Mouse (Mus musculus): ENCODE data around the gene Fam129a. TPM values are rescaled to one million over a fixed set of nuclear protein-coding genes. Genes with fewer than 3 reads are reported as not detected.

The Fam129a gene
- total RNA-seq, 2 experiments from 2014 or later: 1.4 to 2.1 TPM

- no peak for DNase-seq (ENCODE audit: extremely low spot score in 1 of 2, low spot score in 2 of 2)
- no peak overlapping the region for H3K27ac ChIP-seq
- no peak for TF ChIP-seq CTCF (IDR thresholded peaks at IDR 0.05)
- H3K4me3 ChIP-seq: no peak overlapping the region
- intact Hi-C loops (cut with DNase I): no loop called here
Observed at GRCm38 (mm10) chr1:151660883-151661282, 89.9 kb downstream of the Fam129a start.

GRCm38 (mm10) chr1:151661684-151662439 lies 90.9 kb downstream of the Fam129a start:
- TF ChIP-seq CTCF (IDR thresholded peaks at IDR 0.05): no peak
- H3K4me3 ChIP-seq: no peak overlapping the region
- no peak overlapping the region for H3K27ac ChIP-seq
- intact Hi-C loops (cut with DNase I): no loop called here
- DNase-seq (ENCODE audit: extremely low spot score in 1 of 2, low spot score in 2 of 2): no peak

GRCm38 (mm10) chr1:151662958-151663357 lies 92.0 kb downstream of the Fam129a start:
- no peak for DNase-seq (ENCODE audit: extremely low spot score in 1 of 2, low spot score in 2 of 2)
- TF ChIP-seq CTCF (IDR thresholded peaks at IDR 0.05): no peak
- Histone ChIP-seq H3K27ac (no peak overlapping the region), H3K4me3 (no peak overlapping the region)
- intact Hi-C loops (cut with DNase I): no loop called here

- no peak for DNase-seq (ENCODE audit: extremely low spot score in 1 of 2, low spot score in 2 of 2)
- intact Hi-C loops (cut with DNase I): no loop called here
- no peak for TF ChIP-seq CTCF (IDR thresholded peaks at IDR 0.05)
- H3K4me3 ChIP-seq: no peak overlapping the region
- H3K27ac ChIP-seq: no peak overlapping the region
Observed at GRCm38 (mm10) chr1:151664384-151664783, 93.4 kb downstream of the Fam129a start.

GRCm38 (mm10) chr1:151664837-151665431 lies 93.9 kb downstream of the Fam129a start:
- Histone ChIP-seq H3K27ac (no peak overlapping the region), H3K4me3 (no peak overlapping the region)
- no peak for DNase-seq (ENCODE audit: extremely low spot score in 1 of 2, low spot score in 2 of 2)
- intact Hi-C loops (cut with DNase I): no loop called here
- TF ChIP-seq CTCF (IDR thresholded peaks at IDR 0.05): no peak

- intact Hi-C loops (cut with DNase I): no loop called here
- H3K27ac ChIP-seq: no peak overlapping the region
- DNase-seq (ENCODE audit: extremely low spot score in 1 of 2, low spot score in 2 of 2): no peak
- H3K4me3 ChIP-seq: no peak overlapping the region
- TF ChIP-seq CTCF (IDR thresholded peaks at IDR 0.05): no peak
Observed at GRCm38 (mm10) chr1:151667351-151668074, 96.5 kb downstream of the Fam129a start.

GRCm38 (mm10) chr1:151670006-151670591 lies 99.1 kb downstream of the Fam129a start:
- no peak for DNase-seq (ENCODE audit: extremely low spot score in 1 of 2, low spot score in 2 of 2)
- intact Hi-C loops (cut with DNase I): no loop called here
- Histone ChIP-seq H3K4me3 (no peak overlapping the region), H3K27ac (no peak overlapping the region)
- no peak for TF ChIP-seq CTCF (IDR thresholded peaks at IDR 0.05)

GRCm38 (mm10) chr1:151675684-151676083 lies 104.7 kb downstream of the Fam129a start:
- Histone ChIP-seq H3K27ac (no peak overlapping the region), H3K4me3 (no peak overlapping the region)
- intact Hi-C loops (cut with DNase I): no loop called here
- TF ChIP-seq CTCF (IDR thresholded peaks at IDR 0.05): no peak
- DNase-seq (ENCODE audit: extremely low spot score in 1 of 2, low spot score in 2 of 2): no peak

GRCm38 (mm10) chr1:151677185-151677809 lies 106.3 kb downstream of the Fam129a start:
- intact Hi-C loops (cut with DNase I): no loop called here
- Histone ChIP-seq H3K4me3 (no peak overlapping the region), H3K27ac (no peak overlapping the region)
- DNase-seq (ENCODE audit: extremely low spot score in 1 of 2, low spot score in 2 of 2): no peak
- no peak for TF ChIP-seq CTCF (IDR thresholded peaks at IDR 0.05)

- TF ChIP-seq CTCF (IDR thresholded peaks at IDR 0.05): no peak
- intact Hi-C loops (cut with DNase I): no loop called here
- DNase-seq (ENCODE audit: extremely low spot score in 1 of 2, low spot score in 2 of 2): no peak
- Histone ChIP-seq H3K4me3 (no peak overlapping the region), H3K27ac (no peak overlapping the region)
Observed at GRCm38 (mm10) chr1:151677975-151678374, 107.0 kb downstream of the Fam129a start.

- Histone ChIP-seq H3K27ac (no peak overlapping the region), H3K4me3 (no peak overlapping the region)
- no peak for DNase-seq (ENCODE audit: extremely low spot score in 1 of 2, low spot score in 2 of 2)
- TF ChIP-seq CTCF (IDR thresholded peaks at IDR 0.05): no peak
- intact Hi-C loops (cut with DNase I): no loop called here
Observed at GRCm38 (mm10) chr1:151679153-151679552, 108.2 kb downstream of the Fam129a start.
